Mouse (Mus musculus): ENCODE data around the gene Pigv. TPM values are rescaled to one million over a fixed set of nuclear protein-coding genes. Genes with fewer than 3 reads are reported as not detected.
A peak's percentile ranks its signal among the peaks of the same experiment; 100 is the strongest.

The Pigv gene
- polyA plus RNA-seq, 1 experiment from 2014 or later: 16.0 TPM

DNA sequence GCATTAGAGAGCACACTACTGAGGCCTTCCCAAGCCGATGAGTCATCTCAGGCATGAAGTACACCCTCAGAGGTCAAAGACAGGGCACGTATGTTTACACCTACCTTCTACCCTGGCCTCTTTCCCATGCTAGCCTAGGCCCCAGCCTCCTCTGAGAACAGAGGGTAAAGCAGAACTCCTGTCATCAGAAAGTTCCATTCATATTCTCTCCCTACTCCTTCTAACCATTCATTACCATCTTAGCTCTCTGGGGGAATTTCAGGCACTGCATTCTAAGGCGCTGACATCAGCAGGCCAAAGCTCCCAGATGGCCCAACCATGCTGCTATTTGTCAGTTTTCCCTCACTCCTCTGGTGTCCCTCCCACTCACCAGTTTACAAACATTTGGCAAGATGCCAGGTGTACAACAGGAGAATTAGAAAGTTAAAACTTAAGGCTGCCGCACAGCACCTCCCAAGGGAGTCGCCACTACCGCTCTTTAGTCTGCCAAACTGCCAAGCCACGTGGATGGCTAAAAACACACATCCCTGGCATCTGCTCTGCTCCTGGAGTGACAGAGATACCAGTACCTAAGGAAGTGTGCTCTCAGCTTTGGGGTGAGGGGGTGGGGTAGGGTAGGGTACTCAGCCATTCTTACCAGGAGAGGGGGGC is 16.1 kb upstream of the Pigv start:
- H3K27me3 ChIP-seq: no peaks in the 10 kb centered on the region
- ATAC-seq: no peak
- H3K27ac ChIP-seq: no peak overlapping the region
- H3K36me3 ChIP-seq: peaks cover 100% of the 10 kb centered on the region
- no peak overlapping the region for H3K9ac ChIP-seq (replicated peaks)
- WGBS: 75% methylated on average over 7 of the region's 7 CpGs
- H3K9me3 ChIP-seq: no peaks in the 10 kb centered on the region
- no peak overlapping the region for H3K4me3 ChIP-seq (replicated peaks)
- H3K4me1 ChIP-seq (replicated peaks): peaks cover 7% of the 10 kb centered on the region; the same call in 1 of the 2 replicates
- H3K4me2 ChIP-seq (replicated peaks): no peak overlapping the region

DNA sequence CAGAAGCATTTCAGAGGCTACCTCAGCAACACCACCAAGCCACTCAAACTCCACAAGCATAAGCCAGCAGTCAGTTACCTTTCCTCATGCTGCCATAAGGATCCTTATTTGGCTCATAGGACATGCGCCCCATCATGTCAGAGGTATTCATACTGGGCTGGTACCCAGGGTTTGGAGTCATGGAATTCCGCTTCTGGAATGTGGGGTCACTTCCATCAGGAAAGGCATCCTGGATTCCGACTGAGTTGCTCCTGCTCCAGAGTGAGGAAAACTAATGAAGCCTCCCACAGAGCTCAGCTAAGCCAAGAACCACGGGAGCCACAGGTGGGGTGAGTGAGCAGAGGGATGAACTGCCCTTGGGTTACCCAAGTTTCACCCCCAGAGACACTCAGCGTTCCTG is 14.7 kb upstream of the Pigv start:
- WGBS: 85% methylated on average over 5 of the region's 5 CpGs
- Histone ChIP-seq H3K36me3 (peaks cover 99% of the 10 kb centered on the region), H3K4me2 (replicated peaks) (no peak overlapping the region), H3K4me3 (replicated peaks) (no peak overlapping the region), H3K4me1 (replicated peaks) (peaks cover 7% of the 10 kb centered on the region; the same call in 1 of the 2 replicates), H3K9ac (replicated peaks) (no peak overlapping the region), H3K27me3 (no peaks in the 10 kb centered on the region), H3K9me3 (no peaks in the 10 kb centered on the region), H3K27ac (no peak overlapping the region)
- ATAC-seq: no peak

- Histone ChIP-seq H3K9ac (replicated peaks) (no peak overlapping the region), H3K4me1 (replicated peaks) (peaks cover 7% of the 10 kb centered on the region; the same call in 1 of the 2 replicates), H3K9me3 (no peaks in the 10 kb centered on the region), H3K4me3 (replicated peaks) (no peak overlapping the region), H3K4me2 (replicated peaks) (no peak overlapping the region), H3K27me3 (no peaks in the 10 kb centered on the region), H3K36me3 (peaks cover 99% of the 10 kb centered on the region), H3K27ac (no peak overlapping the region)
- WGBS: 93% methylated on average over 11 of the region's 11 CpGs
- 0 out of 2 replicates have a peak, but pooled peaks have one; percentile 37 for ATAC-seq
Measured at GRCm38 (mm10) chr4:133686512-133686911, 14.1 kb upstream of the Pigv start.

GRCm38 (mm10) chr4:133680206-133680786 is 7.8 kb upstream of the Pigv start:
- no peaks in the 10 kb centered on the region for H3K27me3 ChIP-seq
- H3K9me3 ChIP-seq: no peaks in the 10 kb centered on the region
- H3K4me3 ChIP-seq (replicated peaks): no peak overlapping the region
- 85% methylated on average over 14 of the region's 14 CpGs for WGBS
- peaks cover 18% of the 10 kb centered on the region for H3K4me1 ChIP-seq (replicated peaks)
- H3K9ac ChIP-seq (replicated peaks): no peak overlapping the region
- H3K36me3 ChIP-seq: peaks cover 64% of the 10 kb centered on the region
- no peak for ATAC-seq
- no peak overlapping the region for H3K4me2 ChIP-seq (replicated peaks)
- no peak overlapping the region for H3K27ac ChIP-seq

DNA sequence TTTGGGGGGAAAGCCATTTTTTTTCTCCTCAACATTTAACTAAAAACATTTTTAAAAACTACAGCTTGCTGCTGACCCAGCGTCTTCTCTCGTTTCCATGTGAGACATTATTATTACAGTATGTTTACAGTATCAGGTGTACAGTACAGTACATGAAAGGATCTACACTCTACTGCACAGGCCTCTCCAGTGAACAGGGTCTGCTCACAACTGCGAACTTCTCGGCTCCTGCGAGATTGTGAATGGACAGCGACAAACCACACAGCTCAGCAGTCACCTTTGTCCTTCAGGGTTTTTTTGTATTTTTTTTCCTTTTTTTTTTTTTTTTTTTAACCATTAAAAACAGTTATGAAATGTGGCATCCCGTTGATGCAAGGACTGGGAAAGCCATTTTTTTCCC is 7.2 kb upstream of the Pigv start:
- no peaks in the 10 kb centered on the region for H3K27me3 ChIP-seq
- no peak overlapping the region for H3K4me2 ChIP-seq (replicated peaks)
- ATAC-seq: no peak
- 93% methylated on average over 7 of the region's 7 CpGs for WGBS
- no peak overlapping the region for H3K9ac ChIP-seq (replicated peaks)
- H3K36me3 ChIP-seq: peaks cover 58% of the 10 kb centered on the region
- H3K9me3 ChIP-seq: no peaks in the 10 kb centered on the region
- peaks cover 20% of the 10 kb centered on the region for H3K4me1 ChIP-seq (replicated peaks)
- no peak overlapping the region for H3K4me3 ChIP-seq (replicated peaks)
- H3K27ac ChIP-seq: no peak overlapping the region

- Histone ChIP-seq H3K9me3 (no peaks in the 10 kb centered on the region), H3K4me1 (replicated peaks) (peaks cover 34% of the 10 kb centered on the region), H3K27me3 (no peaks in the 10 kb centered on the region), H3K4me2 (replicated peaks) (no peak overlapping the region), H3K27ac (no peak overlapping the region), H3K9ac (replicated peaks) (no peak overlapping the region), H3K36me3 (peaks cover 35% of the 10 kb centered on the region), H3K4me3 (replicated peaks) (no peak overlapping the region)
- 77% methylated on average over 7 of the region's 7 CpGs for WGBS
- no peak for ATAC-seq
Measured at GRCm38 (mm10) chr4:133677266-133677665, 4.8 kb upstream of the Pigv start.

GRCm38 (mm10) chr4:133676189-133676588 is 3.7 kb upstream of the Pigv start:
- H3K4me1 ChIP-seq (replicated peaks): peaks cover 41% of the 10 kb centered on the region
- 0 out of 2 replicates have a peak overlapping the region, but pooled peaks have one; percentile 4 for H3K4me2 ChIP-seq (replicated peaks)
- ATAC-seq: no peak

DNA sequence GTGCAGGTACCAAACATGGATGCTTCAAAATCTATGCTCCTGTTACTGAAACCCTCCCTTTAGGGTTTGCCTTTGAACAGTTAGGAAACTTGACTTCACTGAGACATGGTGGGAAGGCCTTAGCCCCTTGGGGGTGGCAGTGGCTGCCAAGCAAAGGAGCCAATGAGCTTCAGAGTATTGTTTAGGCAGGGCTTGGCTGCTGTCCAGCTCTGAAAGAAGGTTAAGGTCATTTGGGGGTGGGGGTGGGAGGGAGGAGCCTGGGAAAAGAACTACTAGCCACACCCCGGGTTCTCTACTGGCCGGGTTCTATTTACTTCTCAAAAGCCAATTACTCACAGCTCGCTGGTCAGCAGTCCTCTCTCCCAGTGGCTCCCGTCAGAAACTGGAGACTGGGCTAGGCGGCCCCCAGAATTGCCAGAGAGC is 3.2 kb upstream of the Pigv start:
- Histone ChIP-seq H3K9me3 (no peaks in the 10 kb centered on the region), H3K36me3 (peaks cover 18% of the 10 kb centered on the region), H3K4me3 (replicated peaks) (no peak overlapping the region), H3K9ac (replicated peaks) (no peak overlapping the region), H3K4me1 (replicated peaks) (peaks cover 46% of the 10 kb centered on the region), H3K27me3 (no peaks in the 10 kb centered on the region), H3K27ac (peak overlapping the region; percentile 68), H3K4me2 (replicated peaks) (0 out of 2 replicates have a peak overlapping the region, but pooled peaks have one; percentile 4)
- ATAC-seq: peak; percentile 11; the same call in 1 of the 2 replicates
- 0% methylated on average over 5 of the region's 5 CpGs for WGBS

More at GRCm38 (mm10) chr4:133676189-133676588, 3.7 kb upstream of the Pigv start:
- H3K9ac ChIP-seq (replicated peaks): no peak overlapping the region
- H3K27ac ChIP-seq: peak overlapping the region; percentile 68
- WGBS: 30% methylated on average over 3 of the region's 3 CpGs
- H3K9me3 ChIP-seq: no peaks in the 10 kb centered on the region
- H3K27me3 ChIP-seq: no peaks in the 10 kb centered on the region
- H3K4me3 ChIP-seq (replicated peaks): no peak overlapping the region
- peaks cover 24% of the 10 kb centered on the region for H3K36me3 ChIP-seq

- Histone ChIP-seq H3K4me3 (replicated peaks) (no peak overlapping the region), H3K9me3 (no peaks in the 10 kb centered on the region), H3K27ac (peak overlapping the region; percentile 25; the same call in 1 of the 2 replicates), H3K36me3 (peaks cover 6% of the 10 kb centered on the region), H3K9ac (replicated peaks) (no peak overlapping the region), H3K27me3 (no peaks in the 10 kb centered on the region), H3K4me2 (replicated peaks) (no peak overlapping the region), H3K4me1 (replicated peaks) (peaks cover 55% of the 10 kb centered on the region)
- WGBS: 79% methylated on average over 8 of the region's 8 CpGs
- ATAC-seq: no peak
Measured at GRCm38 (mm10) chr4:133674331-133674695, 1.9 kb upstream of the Pigv start.

GRCm38 (mm10) chr4:133673666-133674330 is 1.4 kb upstream of the Pigv start:
- H3K27me3 ChIP-seq: no peaks in the 10 kb centered on the region
- H3K36me3 ChIP-seq: peaks cover 5% of the 10 kb centered on the region; the same call in 1 of the 2 replicates
- no peak overlapping the region for H3K4me3 ChIP-seq (replicated peaks)
- H3K27ac ChIP-seq: no peak overlapping the region
- peak overlapping the region; percentile 85; the same call in 1 of the 2 replicates for H3K9ac ChIP-seq (replicated peaks)
- 44% methylated on average over 10 of the region's 10 CpGs for WGBS
- no peaks in the 10 kb centered on the region for H3K9me3 ChIP-seq
- H3K4me2 ChIP-seq (replicated peaks): peak overlapping the region; percentile 79; the same call in 1 of the 2 replicates
- no peak for ATAC-seq
- H3K4me1 ChIP-seq (replicated peaks): peaks cover 55% of the 10 kb centered on the region

DNA sequence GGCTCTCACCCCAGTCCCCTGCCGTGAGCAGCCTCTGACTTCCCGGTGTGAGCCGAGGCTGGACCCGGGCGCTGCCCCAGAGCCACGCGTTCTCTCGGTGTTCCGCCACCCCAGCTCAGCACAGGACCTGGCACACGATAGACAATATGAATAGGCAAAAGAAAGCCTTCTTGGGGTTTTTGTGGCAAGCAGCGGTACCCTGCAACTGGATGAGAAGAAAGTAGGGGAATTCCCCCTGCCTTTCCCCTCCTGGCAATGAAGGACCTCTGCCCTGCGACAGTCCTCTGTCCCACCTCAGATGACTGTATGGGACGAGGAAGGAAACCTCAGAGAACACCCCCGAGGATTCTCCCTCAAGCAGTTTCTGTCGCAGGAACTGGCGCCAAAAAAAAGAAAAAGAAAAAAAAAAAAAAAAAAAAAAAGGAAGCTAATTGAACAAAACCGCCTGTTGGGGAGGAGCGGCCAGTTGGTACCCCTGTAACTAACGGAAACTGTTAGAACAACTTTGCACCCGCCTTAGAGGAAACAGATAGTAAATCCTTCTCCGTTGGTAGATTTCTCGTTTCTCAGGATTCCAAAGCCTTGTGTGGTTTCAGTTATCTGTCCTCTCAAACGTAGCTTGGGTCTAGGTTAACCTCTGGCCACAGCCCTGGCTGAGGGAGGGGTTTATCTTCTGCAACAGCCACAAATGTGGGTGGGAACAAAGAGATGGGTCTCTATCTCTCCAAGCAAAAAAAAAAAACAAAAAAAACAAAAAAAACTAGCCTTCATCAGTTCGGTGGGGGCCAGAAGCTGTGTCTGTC is 599 bp upstream of the Pigv start:
- peak overlapping the region; percentile 79 for H3K4me2 ChIP-seq (replicated peaks)
- peak overlapping the region; percentile 96 for H3K27ac ChIP-seq
- H3K9ac ChIP-seq (replicated peaks): peak overlapping the region; percentile 85
- H3K4me3 ChIP-seq (replicated peaks): peak overlapping the region; percentile 70
- no peak; the same call in 1 of the 2 replicates for ATAC-seq
- no peaks in the 10 kb centered on the region for H3K9me3 ChIP-seq
- peaks cover 8% of the 10 kb centered on the region for H3K36me3 ChIP-seq
- 5% methylated on average over 24 of the region's 24 CpGs for WGBS
- H3K27me3 ChIP-seq: no peaks in the 10 kb centered on the region
- H3K4me1 ChIP-seq (replicated peaks): peaks cover 55% of the 10 kb centered on the region

Data from midbrain, embryonic 13.5 days (tissue).